Comparison of ENCODE assay signal across 10 mouse cellular contexts in the genomic region with DNA sequence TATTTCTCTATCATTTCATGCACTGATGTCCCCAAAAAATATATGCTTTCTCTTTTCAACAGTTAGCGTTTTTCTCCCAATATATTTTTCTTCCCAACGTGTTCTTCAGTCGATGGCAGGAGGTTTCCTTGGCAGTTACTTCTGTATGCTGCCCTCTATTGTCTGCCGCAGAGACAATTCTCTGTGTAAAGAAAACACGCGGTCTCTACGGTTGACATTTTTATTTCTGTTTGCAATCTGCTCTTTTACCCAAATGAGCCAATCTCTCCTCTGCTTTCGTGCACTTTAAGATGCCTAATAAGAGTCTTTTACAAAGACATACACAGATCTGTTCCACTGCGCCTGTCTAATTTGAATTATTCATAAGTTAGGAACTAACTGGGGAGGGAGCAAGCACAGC. TPM values are rescaled to one million over a fixed set of nuclear protein-coding genes. Genes with fewer than 3 reads are reported as not detected.
DNase-seq lines count a peak whose midpoint lies in the region; ATAC-seq lines count a peak whose summit lies in the region.
"Had no signal": no experiment of that assay in that cellular context is flagged by ENCODE, and none has a peak within 500 bp of the region (broad histone marks: within the 10 kb centered on the region; RNA-seq: fewer than 3 reads in every experiment).

No protein-coding gene starts in this region.

- H3K9me3 ChIP-seq in heart, embryonic 16.5 days (replicated peaks; ENCODE audit: control insufficient read depth, low read length) = no peaks in the 10 kb centered on the region
- H3K9me3 ChIP-seq in neural tube, embryonic 12.5 days = no peaks in the 10 kb centered on the region
- H3K9me3 ChIP-seq in hindbrain, embryonic 15.5 days = no peaks in the 10 kb centered on the region
- H3K9me3 ChIP-seq: G1E; liver, embryonic 15.5 days had no signal

- H3K36me3 ChIP-seq in heart, embryonic 16.5 days (ENCODE audit: control insufficient read depth, insufficient read depth) = no peaks in the 10 kb centered on the region
- no peaks in the 10 kb centered on the region for H3K36me3 ChIP-seq in neural tube, embryonic 12.5 days
- H3K36me3 ChIP-seq in hindbrain, embryonic 15.5 days = no peaks in the 10 kb centered on the region
- H3K36me3 ChIP-seq: G1E; liver, embryonic 15.5 days had no signal

- 0 out of 2 replicates have a peak, but pooled peaks cover 2% of the 10 kb centered on the region for H3K27me3 ChIP-seq in heart, embryonic 16.5 days (ENCODE audit: control insufficient read depth, insufficient read depth, low read length)
- H3K27me3 ChIP-seq in neural tube, embryonic 12.5 days (replicated peaks) = no peaks in the 10 kb centered on the region
- no peaks in the 10 kb centered on the region for H3K27me3 ChIP-seq in hindbrain, embryonic 15.5 days

- H3K27ac ChIP-seq in heart, embryonic 16.5 days (ENCODE audit: low read length) = no peak overlapping the region
- H3K27ac ChIP-seq in neural tube, embryonic 12.5 days = peak overlapping the region; percentile 3; the same call in 1 of the 2 replicates
- peak overlapping the region; percentile 45 for H3K27ac ChIP-seq in hindbrain, embryonic 15.5 days (replicated peaks)
- H3K27ac ChIP-seq: liver, embryonic 15.5 days had no signal

- H3K4me1 ChIP-seq in heart, embryonic 16.5 days (ENCODE audit: control insufficient read depth, insufficient read depth, low read length) = no peaks in the 10 kb centered on the region
- H3K4me1 ChIP-seq in neural tube, embryonic 12.5 days = peaks cover 43% of the 10 kb centered on the region
- peaks cover 20% of the 10 kb centered on the region; the same call in 1 of the 2 replicates for H3K4me1 ChIP-seq in hindbrain, embryonic 15.5 days (replicated peaks)
- H3K4me1 ChIP-seq: liver, embryonic 15.5 days had no signal

- H3K4me3 ChIP-seq in heart, embryonic 16.5 days (ENCODE audit: low read length) = no peak overlapping the region; the same call in 1 of the 2 replicates
- H3K4me3 ChIP-seq in neural tube, embryonic 12.5 days = no peak overlapping the region
- H3K4me3 ChIP-seq in hindbrain, embryonic 15.5 days = no peak overlapping the region
- H3K4me3 ChIP-seq: liver, embryonic 15.5 days had no signal

- no peak for ATAC-seq in heart, embryonic 16.5 days (replicated peaks; ENCODE audit: extremely low read depth, insufficient read depth, low FRiP score)
- ATAC-seq in neural tube, embryonic 12.5 days (ENCODE audit: low FRiP score, low read depth) = no peak
- no peak for ATAC-seq in hindbrain, embryonic 15.5 days (ENCODE audit: low FRiP score, low read depth)

- intact Hi-C loops in heart, postnatal 25 days (cut with DNase I) = no loop called here

- H3K9ac ChIP-seq in heart, embryonic 16.5 days (ENCODE audit: low read length) = no peak overlapping the region
- no peak overlapping the region for H3K9ac ChIP-seq in neural tube, embryonic 12.5 days
- H3K9ac ChIP-seq in hindbrain, embryonic 15.5 days = no peak overlapping the region
- H3K9ac ChIP-seq: liver, embryonic 15.5 days had no signal

- WGBS in heart, embryonic 16.5 days = 51% methylated on average over 9 of the region's 9 CpGs
- 21% methylated on average over 9 of the region's 9 CpGs for WGBS in neural tube, embryonic 12.5 days
- 12% methylated on average over 9 of the region's 9 CpGs for WGBS in hindbrain, embryonic 15.5 days

- H3K4me2 ChIP-seq in heart, embryonic 16.5 days (ENCODE audit: low read depth, low read length) = peak overlapping the region; percentile 26; the same call in 1 of the 2 replicates
- H3K4me2 ChIP-seq in neural tube, embryonic 12.5 days (replicated peaks) = peak overlapping the region; percentile 37
- peak overlapping the region; percentile 36 for H3K4me2 ChIP-seq in hindbrain, embryonic 15.5 days
- H3K4me2 ChIP-seq: liver, embryonic 15.5 days had no signal

- no peak for DNase-seq in heart, postnatal 25 days (ENCODE audit: low spot score)
- DNase-seq in neural tube, embryonic 10.5 days (ENCODE audit: extremely low spot score, low spot score) = no peak
- DNase-seq in telencephalon, adult 2 months (ENCODE audit: low read depth, low spot score) = peak; percentile 16
- DNase-seq in yolk sac, embryonic 10.5 days (ENCODE audit: low spot score) = no peak
- DNase-seq in ovary, postnatal 10 days (ENCODE audit: low spot score) = no peak

RNA-seq across cellular contexts. Expression of gene Snx11, which starts 47.9 kb away (rescaled TPM):
- polyA plus RNA-seq in heart, embryonic 16.5 days (2015; fragmentation: Nextera tagmentation; extraction: Ambion mirVana) = 11.9 and 14.0 TPM in 2 replicates
- 10 to 100 TPM; 12.1 to 13.4 TPM for total RNA-seq in heart, postnatal 25 days (2021)
- 57.0 and 58.4 TPM in 2 replicates for polyA plus RNA-seq in neural tube, embryonic 12.5 days (2016; fragmentation: Nextera tagmentation; extraction: Ambion mirVana)
- 55.6 and 64.2 TPM in 2 replicates for polyA plus RNA-seq in hindbrain, embryonic 15.5 days (2015; fragmentation: Nextera tagmentation; extraction: Ambion mirVana)

RNA-seq across cellular contexts. Expression of gene Cbx1, which starts 59.5 kb away (rescaled TPM):
- 45.3 and 49.9 TPM in 2 replicates for polyA plus RNA-seq in heart, embryonic 16.5 days (2015; fragmentation: Nextera tagmentation; extraction: Ambion mirVana)
- 10 to 100 TPM; 36.6 to 39.0 TPM for total RNA-seq in heart, postnatal 25 days (2021)
- 125 and 143 TPM in 2 replicates for polyA plus RNA-seq in neural tube, embryonic 12.5 days (2016; fragmentation: Nextera tagmentation; extraction: Ambion mirVana)
- 66.0 and 78.0 TPM in 2 replicates for polyA plus RNA-seq in hindbrain, embryonic 15.5 days (2015; fragmentation: Nextera tagmentation; extraction: Ambion mirVana)
